Mouse (Mus musculus) kidney, postnatal 4 days (tissue): ENCODE data around the gene Ocln.
"Not testable (repeated sequence)": the region's sequence is repeated elsewhere in the genome, so short reads cannot be mapped to it uniquely, and the experiment has no call there.

Experiments
- DNase-seq, 2 experiments: peaks; one replicate each; pipeline ENCODE4 v3.0.0; 2021; ENCODE audit warnings: mixed read lengths in 2 of 2

Gene Ocln

DNA sequence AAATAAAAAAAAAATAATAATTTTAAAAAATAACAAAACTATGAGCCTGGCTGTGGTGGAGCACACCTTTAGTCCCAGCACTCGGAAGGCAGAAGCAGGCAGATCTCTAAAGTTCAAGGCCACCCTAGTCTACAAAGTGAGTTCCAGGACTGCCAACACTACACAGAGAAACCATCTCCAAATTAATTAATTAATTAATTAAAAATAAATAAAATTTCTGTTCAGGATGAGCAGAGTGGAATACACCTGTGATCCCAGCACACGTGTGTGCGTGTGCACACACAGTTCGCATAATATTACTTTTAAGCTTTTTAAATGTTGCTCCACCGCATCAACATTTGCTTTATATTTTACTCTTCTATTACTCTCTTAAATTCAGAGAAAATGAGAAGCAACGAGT, 60.9 kb downstream of the Ocln start:
- no peak for DNase-seq

DNA sequence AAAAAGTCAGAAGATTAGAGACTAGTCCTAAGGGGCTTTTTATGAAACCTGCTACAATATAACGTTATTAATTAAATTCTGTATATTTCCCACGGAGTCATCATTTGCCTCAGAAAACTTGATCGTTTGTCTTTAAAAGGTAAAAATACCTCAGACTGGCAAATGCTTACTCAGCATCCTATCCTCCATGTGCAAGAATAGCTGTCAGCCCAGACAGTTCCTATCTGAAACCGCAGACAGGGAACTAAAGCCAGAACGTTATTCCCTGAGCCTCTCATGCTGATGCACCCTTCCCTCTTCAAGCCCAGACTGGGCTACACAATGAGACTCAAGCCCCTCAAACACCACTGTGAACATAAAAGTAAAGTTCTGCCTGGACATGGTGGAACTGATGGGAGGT, 62.1 kb downstream of the Ocln start:
- no peak for DNase-seq

DNA sequence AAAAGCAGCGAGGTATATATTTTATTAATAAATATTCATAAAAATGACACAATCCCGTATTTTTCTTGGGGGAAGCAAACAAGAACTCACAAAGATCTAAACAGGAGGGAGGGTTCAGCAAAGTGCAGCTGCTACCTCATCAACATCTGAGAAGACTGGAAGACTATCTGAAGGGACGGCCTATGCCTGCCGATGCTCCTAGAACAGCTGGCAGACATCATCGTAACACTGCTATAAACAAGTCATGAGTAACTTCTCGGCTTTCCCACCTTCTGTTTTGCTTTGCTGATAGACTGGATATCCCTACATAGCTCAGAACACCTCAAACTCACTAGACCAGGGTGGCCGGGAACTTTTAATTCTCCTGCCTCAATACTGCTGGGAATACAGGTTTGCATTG, 68.9 kb downstream of the Ocln start:
- DNase-seq = no peak

DNA sequence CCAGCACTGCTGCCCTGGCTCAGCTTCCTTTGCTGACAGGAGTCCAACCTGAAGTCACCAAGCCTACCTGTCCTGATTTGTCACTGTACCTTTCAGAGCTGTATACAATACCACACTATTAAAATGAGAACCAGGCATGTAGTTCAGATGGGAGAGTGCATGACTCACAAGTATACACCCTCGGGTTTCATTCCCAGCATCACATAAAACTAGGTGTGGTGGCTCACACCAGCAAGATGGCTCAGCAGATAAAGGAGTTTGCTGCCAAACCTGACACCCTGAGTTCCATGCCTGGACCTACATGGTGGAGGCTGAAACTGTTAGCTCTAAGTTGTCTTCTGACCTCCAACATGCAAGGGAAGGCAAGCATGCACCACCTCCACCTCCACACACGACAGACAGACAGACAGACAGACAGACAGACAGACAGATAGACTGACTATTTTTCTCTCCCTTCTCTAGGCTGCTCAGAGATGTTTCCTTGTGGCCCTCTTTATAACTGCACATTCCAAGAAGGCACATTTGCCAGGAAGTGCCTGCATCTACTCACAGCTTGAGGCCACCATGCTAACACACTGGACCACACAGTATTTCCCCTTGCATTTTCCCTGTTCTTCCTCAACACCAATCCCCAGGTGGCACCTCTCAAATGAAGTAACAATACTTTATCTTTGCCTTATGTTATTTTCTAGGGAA, 88.8 kb downstream of the Ocln start:
- DNase-seq = no peak

DNA sequence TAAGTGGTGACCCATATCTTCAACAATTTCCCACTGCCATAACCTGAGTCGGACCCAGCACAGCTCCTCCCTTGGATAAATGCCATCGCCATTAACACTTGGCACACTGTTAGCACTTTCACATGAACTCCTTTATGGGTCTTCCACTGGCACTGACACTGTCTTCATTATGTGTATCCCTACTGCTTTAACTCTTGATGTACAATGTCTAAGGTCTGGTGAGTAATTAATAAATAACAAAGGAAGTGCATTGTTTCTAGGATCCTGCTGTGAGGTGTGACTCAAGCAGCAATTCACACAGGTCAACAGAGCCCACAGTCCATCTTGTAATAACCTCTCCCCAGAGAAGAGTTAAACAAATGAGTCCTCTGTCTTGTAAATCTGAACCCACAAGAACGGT, 91.2 kb downstream of the Ocln start:
- DNase-seq = no peak

DNA sequence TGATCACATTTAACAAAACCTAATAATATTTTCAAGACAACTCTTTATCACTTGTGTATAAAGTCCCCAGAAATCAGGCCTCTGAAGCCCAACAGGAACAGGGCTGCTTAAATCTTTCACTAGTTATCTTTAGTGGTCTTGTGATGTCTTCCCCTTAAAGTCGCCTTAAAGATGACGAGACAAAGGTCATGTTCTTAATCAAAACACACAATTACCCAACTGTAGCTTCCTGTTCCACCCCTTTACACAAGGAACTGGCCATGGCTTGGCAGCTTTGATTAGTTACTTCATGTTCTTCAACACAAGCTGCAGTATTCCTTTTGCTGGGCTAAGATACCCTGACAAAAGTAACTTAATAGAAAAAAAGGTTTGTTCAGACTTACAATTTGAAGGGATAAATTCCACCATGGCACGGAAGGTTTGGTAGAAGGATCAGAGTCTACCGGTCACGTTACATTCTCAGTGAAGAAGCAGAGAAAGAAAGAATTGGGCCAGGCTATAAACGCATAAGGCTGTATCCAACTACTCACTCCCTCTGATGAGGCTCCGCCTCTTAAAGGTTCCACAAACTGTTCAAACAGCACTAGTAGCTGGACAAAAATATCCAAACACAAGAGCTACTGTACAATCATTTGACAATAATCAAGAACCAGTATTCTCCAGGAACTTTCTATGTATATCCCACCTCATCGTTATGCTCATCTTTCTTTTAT, 99.9 kb downstream of the Ocln start, which contains the start of gene Naip1:
Naip1 (minus strand) TSS at position 455 of the 713 bp plus-strand sequence.
- DNase-seq = not testable (repeated sequence)

DNA sequence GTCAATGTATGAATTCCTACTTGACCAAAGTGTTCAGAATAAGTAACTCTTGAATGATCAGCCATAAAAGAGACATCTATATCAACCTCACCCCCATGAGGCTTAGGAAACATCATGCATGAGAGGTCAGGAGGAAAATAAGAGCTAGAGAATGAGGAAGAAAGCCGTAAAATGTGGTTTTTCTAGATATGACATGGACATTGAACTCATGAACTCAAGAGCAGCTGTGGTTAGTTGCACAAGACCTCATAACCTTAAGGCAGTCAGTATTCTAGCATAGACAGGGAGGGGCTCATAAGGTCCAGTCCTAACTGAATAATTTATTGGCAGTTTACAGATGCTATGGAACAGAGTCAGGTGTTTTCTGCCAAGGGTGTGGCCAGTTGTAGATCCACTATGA, 103.0 kb downstream of the Ocln start:
- no peak for DNase-seq
